Mouse (Mus musculus) urinary bladder, adult 18-20 months (tissue): ENCODE results near the gene Glyat.

Experiments used
- DNase-seq, 2 experiments: peaks; one replicate each; pipeline ENCODE4 v3.0.0; 2022; ENCODE audit warnings: low spot score in 2 of 2, mixed read lengths in 2 of 2

Gene Glyat

DNA sequence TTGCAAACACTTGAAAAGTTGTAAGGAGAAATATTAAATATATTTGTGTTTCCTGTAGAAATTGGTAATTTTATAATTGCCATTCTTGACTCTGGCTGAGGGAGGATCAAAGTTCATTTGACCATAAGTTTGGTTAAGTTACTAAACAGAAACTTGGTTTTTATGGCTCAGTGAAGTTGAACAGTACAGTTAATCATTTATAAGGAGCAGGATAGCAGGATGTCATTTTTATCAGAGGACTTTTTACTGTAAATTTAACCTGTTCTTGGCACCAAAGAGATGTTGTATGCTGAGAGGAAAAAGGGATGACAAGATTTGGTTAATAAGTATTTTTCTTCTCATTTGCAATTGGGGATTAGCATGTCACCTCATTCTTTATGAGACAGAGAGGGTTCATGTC lies 51.5 kb downstream of the Glyat start:
- no peak for DNase-seq

DNA sequence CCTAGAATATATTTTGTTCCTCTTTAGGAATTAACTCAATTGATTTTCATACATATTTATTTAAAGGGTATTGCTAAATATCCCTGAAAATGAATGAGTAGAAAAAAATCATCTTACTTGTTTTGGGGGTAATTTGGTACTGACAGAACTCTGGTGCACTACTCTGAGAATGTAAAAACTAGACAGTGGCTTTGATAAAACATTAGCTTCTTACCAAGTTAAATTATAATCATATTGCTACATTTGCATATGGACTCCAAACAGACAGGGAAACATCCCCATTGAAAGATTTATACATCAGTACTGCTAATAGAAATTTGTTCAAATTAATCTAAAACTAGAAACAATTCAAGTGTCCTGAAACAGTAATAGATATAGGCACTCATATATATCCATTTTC lies 52.1 kb downstream of the Glyat start:
- DNase-seq = no peak

- DNase-seq = no peak
Measured at GRCm38 (mm10) chr19:12695590-12695989, 62.5 kb downstream of the Glyat start, which contains the start of gene Keg1. Keg1 (plus strand) TSS chr19:12695786.

DNA sequence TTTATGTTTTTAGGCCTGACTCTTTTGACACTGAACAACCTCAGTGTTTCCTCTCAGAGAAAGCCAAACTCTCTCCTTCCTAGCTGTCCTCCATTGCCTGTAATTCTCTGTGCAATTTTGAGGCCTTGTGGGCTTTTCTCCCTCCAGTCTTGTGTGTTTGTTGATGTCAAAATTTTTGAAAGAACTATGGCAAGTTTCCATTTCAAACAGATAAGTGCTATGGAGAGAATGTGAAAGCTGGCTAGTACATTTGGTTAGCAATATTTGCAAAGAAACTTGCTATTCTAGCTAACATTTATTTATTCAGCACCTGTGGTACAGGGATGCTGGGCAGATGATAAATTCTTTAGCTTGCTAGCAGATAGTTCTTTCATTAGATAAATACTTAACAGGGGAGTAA lies 63.1 kb downstream of the Glyat start:
- no peak for DNase-seq
